Mouse (Mus musculus): ENCODE data around the gene Mal. TPM values are rescaled to one million over a fixed set of nuclear protein-coding genes. Genes with fewer than 3 reads are reported as not detected.
"Not testable (repeated sequence)": the region's sequence is repeated elsewhere in the genome, so short reads cannot be mapped to it uniquely, and the experiment has no call there.

Mal gene
- polyA plus RNA-seq, 1 experiment from 2014 or later: 0.72 TPM

GRCm38 (mm10) chr2:127612288-127612687 is 44.2 kb downstream of the Mal start:
- Histone ChIP-seq H3K9ac (no peak overlapping the region), H3K27me3 (no peaks in the 10 kb centered on the region), H3K9me3 (replicated peaks) (no peaks in the 10 kb centered on the region), H3K4me2 (replicated peaks) (no peak overlapping the region), H3K36me3 (no peaks in the 10 kb centered on the region), H3K4me3 (no peak overlapping the region), H3K4me1 (peaks cover 7% of the 10 kb centered on the region; the same call in 1 of the 2 replicates), H3K27ac (no peak overlapping the region)
- ATAC-seq (ENCODE audit: low FRiP score): no peak
- WGBS: 93% methylated on average over 4 of the region's 4 CpGs

- ATAC-seq (ENCODE audit: low FRiP score): no peak
- Histone ChIP-seq H3K4me1 (peaks cover 7% of the 10 kb centered on the region; the same call in 1 of the 2 replicates), H3K4me2 (replicated peaks) (no peak overlapping the region), H3K27me3 (no peaks in the 10 kb centered on the region), H3K9me3 (replicated peaks) (no peaks in the 10 kb centered on the region), H3K9ac (no peak overlapping the region), H3K4me3 (no peak overlapping the region), H3K27ac (no peak overlapping the region), H3K36me3 (no peaks in the 10 kb centered on the region)
- 86% methylated on average over 4 of the region's 4 CpGs for WGBS
Measured at GRCm38 (mm10) chr2:127611386-127611785, 45.1 kb downstream of the Mal start.

GRCm38 (mm10) chr2:127608986-127609385 is 47.5 kb downstream of the Mal start:
- ATAC-seq (ENCODE audit: low FRiP score): no peak
- H3K9ac ChIP-seq: no peak overlapping the region
- no peak overlapping the region for H3K4me2 ChIP-seq (replicated peaks)
- peaks cover 22% of the 10 kb centered on the region for H3K36me3 ChIP-seq
- H3K4me1 ChIP-seq: peaks cover 7% of the 10 kb centered on the region; the same call in 1 of the 2 replicates
- no peaks in the 10 kb centered on the region for H3K9me3 ChIP-seq (replicated peaks)
- H3K27me3 ChIP-seq: no peaks in the 10 kb centered on the region
- WGBS: 6% methylated on average over 5 of the region's 5 CpGs
- H3K4me3 ChIP-seq: no peak overlapping the region
- no peak overlapping the region for H3K27ac ChIP-seq

- Histone ChIP-seq H3K4me2 (replicated peaks) (no peak overlapping the region), H3K36me3 (peaks cover 28% of the 10 kb centered on the region), H3K4me3 (no peak overlapping the region), H3K27ac (no peak overlapping the region), H3K9me3 (replicated peaks) (no peaks in the 10 kb centered on the region), H3K9ac (no peak overlapping the region), H3K27me3 (no peaks in the 10 kb centered on the region), H3K4me1 (peaks cover 7% of the 10 kb centered on the region; the same call in 1 of the 2 replicates)
- ATAC-seq (ENCODE audit: low FRiP score): no peak
- 50% methylated on average over 3 of the region's 3 CpGs for WGBS
Measured at GRCm38 (mm10) chr2:127608234-127608633, 48.3 kb downstream of the Mal start.

GRCm38 (mm10) chr2:127605203-127605602 is 51.3 kb downstream of the Mal start:
- H3K36me3 ChIP-seq: peaks cover 52% of the 10 kb centered on the region
- H3K9me3 ChIP-seq (replicated peaks): no peaks in the 10 kb centered on the region
- no peak overlapping the region for H3K4me2 ChIP-seq (replicated peaks)
- ATAC-seq (ENCODE audit: low FRiP score): no peak
- peaks cover 7% of the 10 kb centered on the region; the same call in 1 of the 2 replicates for H3K4me1 ChIP-seq
- WGBS: 91% methylated on average over 3 of the region's 3 CpGs
- H3K27me3 ChIP-seq: no peaks in the 10 kb centered on the region
- H3K4me3 ChIP-seq: no peak overlapping the region
- no peak overlapping the region for H3K9ac ChIP-seq
- no peak overlapping the region for H3K27ac ChIP-seq

GRCm38 (mm10) chr2:127603383-127603782 is 53.1 kb downstream of the Mal start:
- WGBS: 76% methylated on average over 6 of the region's 8 CpGs
- peaks cover 70% of the 10 kb centered on the region for H3K36me3 ChIP-seq
- not testable (repeated sequence) for ATAC-seq (ENCODE audit: low FRiP score); H3K4me1 ChIP-seq; H3K27me3 ChIP-seq; H3K9me3 ChIP-seq (replicated peaks); H3K4me2 ChIP-seq (replicated peaks); H3K9ac ChIP-seq; H3K4me3 ChIP-seq; H3K27ac ChIP-seq

GRCm38 (mm10) chr2:127590840-127591239 is 65.7 kb downstream of the Mal start:
- Histone ChIP-seq H3K27ac (no peak overlapping the region), H3K9me3 (replicated peaks) (no peaks in the 10 kb centered on the region), H3K9ac (no peak overlapping the region), H3K4me2 (replicated peaks) (no peak overlapping the region), H3K4me1 (peaks cover 19% of the 10 kb centered on the region), H3K27me3 (no peaks in the 10 kb centered on the region), H3K36me3 (peaks cover 48% of the 10 kb centered on the region), H3K4me3 (no peak overlapping the region)
- ATAC-seq (ENCODE audit: low FRiP score): no peak
- WGBS: 78% methylated on average over 4 of the region's 4 CpGs

- WGBS: 74% methylated on average over 15 of the region's 15 CpGs
- peaks cover 19% of the 10 kb centered on the region for H3K4me1 ChIP-seq
- no peak overlapping the region for H3K4me2 ChIP-seq (replicated peaks)
- peaks cover 42% of the 10 kb centered on the region for H3K36me3 ChIP-seq
- H3K9ac ChIP-seq: no peak overlapping the region
- ATAC-seq (ENCODE audit: low FRiP score): no peak
- no peaks in the 10 kb centered on the region for H3K9me3 ChIP-seq (replicated peaks)
- H3K27me3 ChIP-seq: no peaks in the 10 kb centered on the region
- H3K27ac ChIP-seq: no peak overlapping the region
- H3K4me3 ChIP-seq: no peak overlapping the region
Measured at GRCm38 (mm10) chr2:127590204-127590603, 66.3 kb downstream of the Mal start.

GRCm38 (mm10) chr2:127588897-127589296 is 67.6 kb downstream of the Mal start:
- WGBS: 91% methylated on average over 9 of the region's 9 CpGs
- ATAC-seq (ENCODE audit: low FRiP score): no peak
- Histone ChIP-seq H3K4me3 (no peak overlapping the region), H3K27me3 (no peaks in the 10 kb centered on the region), H3K4me1 (peaks cover 25% of the 10 kb centered on the region), H3K27ac (no peak overlapping the region), H3K36me3 (peaks cover 29% of the 10 kb centered on the region), H3K4me2 (replicated peaks) (no peak overlapping the region; the same call in 1 of the 2 replicates), H3K9me3 (replicated peaks) (no peaks in the 10 kb centered on the region), H3K9ac (no peak overlapping the region)

- H3K4me2 ChIP-seq (replicated peaks): peak overlapping the region; percentile 73
- H3K27ac ChIP-seq: peak overlapping the region; percentile 93
- 0% methylated on average over 22 of the region's 22 CpGs for WGBS
- H3K4me1 ChIP-seq: peaks cover 28% of the 10 kb centered on the region
- H3K9ac ChIP-seq: peak overlapping the region; percentile 81
- H3K27me3 ChIP-seq: no peaks in the 10 kb centered on the region
- peaks cover 17% of the 10 kb centered on the region for H3K36me3 ChIP-seq
- peak; percentile 35 for ATAC-seq (ENCODE audit: low FRiP score)
- no peaks in the 10 kb centered on the region for H3K9me3 ChIP-seq (replicated peaks)
- peak overlapping the region; percentile 88 for H3K4me3 ChIP-seq
Measured at GRCm38 (mm10) chr2:127587514-127587844, 69.0 kb downstream of the Mal start.

- H3K9me3 ChIP-seq (replicated peaks): no peaks in the 10 kb centered on the region
- peak within 1 kb of the TSS; percentile 73 for H3K4me2 ChIP-seq (replicated peaks)
- peak within 1 kb of the TSS; percentile 93 for H3K27ac ChIP-seq
- H3K9ac ChIP-seq: peak within 1 kb of the TSS; percentile 81
- no peaks in the 10 kb centered on the region for H3K27me3 ChIP-seq
- peaks cover 12% of the 10 kb centered on the region; the same call in 1 of the 2 replicates for H3K36me3 ChIP-seq
- peak; percentile 81 for ATAC-seq (ENCODE audit: low FRiP score)
- 6% methylated on average over 39 of the region's 39 CpGs for WGBS
- H3K4me3 ChIP-seq: peak within 1 kb of the TSS; percentile 88
- H3K4me1 ChIP-seq: peaks cover 28% of the 10 kb centered on the region
Measured at GRCm38 (mm10) chr2:127586694-127587513, 69.6 kb downstream of the Mal start, which contains the start of the genes Zfp661 and Mrps5. TSS of gene Zfp661 (minus strand) at chr2:127587094. TSS of gene Mrps5 (plus strand) at chr2:127587222.

GRCm38 (mm10) chr2:127584436-127584858 is 72.0 kb downstream of the Mal start:
- Histone ChIP-seq H3K4me3 (peak overlapping the region; percentile 50), H3K36me3 (peaks cover 2% of the 10 kb centered on the region; the same call in 1 of the 2 replicates), H3K9me3 (replicated peaks) (no peaks in the 10 kb centered on the region), H3K4me1 (peaks cover 28% of the 10 kb centered on the region), H3K4me2 (replicated peaks) (peak overlapping the region; percentile 73), H3K9ac (peak overlapping the region; percentile 67), H3K27me3 (no peaks in the 10 kb centered on the region), H3K27ac (no peak overlapping the region)
- under 1% methylated on average over 24 of the region's 24 CpGs for WGBS
- peak; percentile 87 for ATAC-seq (ENCODE audit: low FRiP score)

Measured in hindbrain, embryonic 12.5 days (tissue).